Mouse (Mus musculus): ENCODE measurements at regions not wholly inside any gene's neighbourhood (a gene's known extent, or its start where the extent isn't known, plus 50 kb on each side); places are given as distances from the start of the nearest gene placed in this dataset.
"Not testable (repeated sequence)": the region's sequence is repeated elsewhere in the genome, so short reads cannot be mapped to it uniquely, and the experiment has no call there.

DNA sequence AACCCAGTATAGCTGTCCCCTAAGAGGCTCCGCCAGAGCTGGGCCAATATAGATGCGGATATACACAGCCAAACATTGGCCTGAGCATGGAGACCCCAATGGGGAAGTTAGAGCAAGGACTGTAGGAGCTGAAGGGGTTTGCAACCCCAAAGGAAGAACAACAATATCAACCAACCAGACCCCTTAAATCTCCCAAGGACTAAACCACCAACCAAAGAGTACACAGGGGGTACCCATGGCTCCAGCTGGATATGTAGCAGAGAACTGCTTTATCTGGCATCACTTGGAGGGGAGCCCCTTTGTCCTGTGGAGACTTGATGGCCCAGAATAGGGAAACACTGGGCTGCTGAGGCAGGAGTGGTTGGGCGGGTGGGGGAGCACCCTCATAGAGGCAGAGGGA lies 127.3 kb downstream of the Akr1d1 start:
- not testable (repeated sequence) for ATAC-seq; H3K27ac ChIP-seq (ENCODE audit: low read length); H3K9ac ChIP-seq (replicated peaks; ENCODE audit: low read depth, low read length); H3K27me3 ChIP-seq (replicated peaks; ENCODE audit: control insufficient read depth, insufficient read depth, low read length); H3K4me3 ChIP-seq (replicated peaks; ENCODE audit: low read length); H3K9me3 ChIP-seq (ENCODE audit: control insufficient read depth, low read length); H3K4me1 ChIP-seq (replicated peaks; ENCODE audit: control insufficient read depth, insufficient read depth, low read length); H3K4me2 ChIP-seq (ENCODE audit: low read length); H3K36me3 ChIP-seq (ENCODE audit: control insufficient read depth, insufficient read depth)
- 92% methylated on average over 3 of the region's 3 CpGs for WGBS

GRCm38 (mm10) chr6:37658021-37658650 lies 128.2 kb downstream of the Akr1d1 start:
- Histone ChIP-seq H3K27me3 (replicated peaks; ENCODE audit: control insufficient read depth, insufficient read depth, low read length) (no peaks in the 10 kb centered on the region), H3K4me1 (replicated peaks; ENCODE audit: control insufficient read depth, insufficient read depth, low read length) (peaks cover 5% of the 10 kb centered on the region), H3K4me3 (replicated peaks; ENCODE audit: low read length) (no peak overlapping the region), H3K36me3 (ENCODE audit: control insufficient read depth, insufficient read depth) (no peaks in the 10 kb centered on the region), H3K4me2 (ENCODE audit: low read length) (no peak overlapping the region), H3K9me3 (ENCODE audit: control insufficient read depth, low read length) (no peaks in the 10 kb centered on the region), H3K9ac (replicated peaks; ENCODE audit: low read depth, low read length) (no peak overlapping the region), H3K27ac (ENCODE audit: low read length) (no peak overlapping the region)
- peak; percentile 61 for ATAC-seq
- 23% methylated on average over 6 of the region's 6 CpGs for WGBS

DNA sequence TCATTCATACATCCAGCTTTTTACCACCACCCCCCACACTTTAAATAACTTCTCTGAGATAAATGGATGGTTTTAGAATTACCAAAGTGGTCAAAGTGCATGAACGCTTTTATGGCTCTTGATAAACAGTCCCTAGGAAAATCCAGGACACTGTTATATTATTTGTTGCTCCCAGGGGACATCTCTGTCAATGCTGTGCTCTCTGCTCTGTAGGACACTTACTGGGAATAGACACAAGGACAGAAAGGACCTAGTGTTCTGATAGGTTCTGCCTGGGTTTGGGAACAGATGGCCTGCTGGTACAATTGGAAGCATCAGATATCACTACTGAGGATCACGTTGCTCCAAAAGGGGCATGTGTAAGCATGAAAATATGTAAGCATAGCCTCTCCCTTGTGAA lies 132.8 kb downstream of the Akr1d1 start:
- H3K27ac ChIP-seq (ENCODE audit: low read length): no peak overlapping the region
- no peaks in the 10 kb centered on the region for H3K36me3 ChIP-seq (ENCODE audit: control insufficient read depth, insufficient read depth)
- no peak overlapping the region for H3K4me2 ChIP-seq (ENCODE audit: low read length)
- H3K9me3 ChIP-seq (ENCODE audit: control insufficient read depth, low read length): no peaks in the 10 kb centered on the region
- H3K4me1 ChIP-seq (replicated peaks; ENCODE audit: control insufficient read depth, insufficient read depth, low read length): peaks cover 5% of the 10 kb centered on the region
- H3K27me3 ChIP-seq (replicated peaks; ENCODE audit: control insufficient read depth, insufficient read depth, low read length): no peaks in the 10 kb centered on the region
- H3K9ac ChIP-seq (replicated peaks; ENCODE audit: low read depth, low read length): no peak overlapping the region
- no peak overlapping the region for H3K4me3 ChIP-seq (replicated peaks; ENCODE audit: low read length)
- WGBS: 77% methylated on average over 2 of the region's 2 CpGs
- ATAC-seq: no peak

- H3K4me1 ChIP-seq (replicated peaks; ENCODE audit: control insufficient read depth, insufficient read depth, low read length): no peaks in the 10 kb centered on the region
- no peak overlapping the region for H3K9ac ChIP-seq (replicated peaks; ENCODE audit: low read depth, low read length)
- no peak for ATAC-seq
- WGBS: 94% methylated on average over 5 of the region's 5 CpGs
- no peak overlapping the region for H3K4me2 ChIP-seq (ENCODE audit: low read length)
- H3K27me3 ChIP-seq (replicated peaks; ENCODE audit: control insufficient read depth, insufficient read depth, low read length): no peaks in the 10 kb centered on the region
- no peaks in the 10 kb centered on the region for H3K36me3 ChIP-seq (ENCODE audit: control insufficient read depth, insufficient read depth)
- no peaks in the 10 kb centered on the region for H3K9me3 ChIP-seq (ENCODE audit: control insufficient read depth, low read length)
- H3K4me3 ChIP-seq (replicated peaks; ENCODE audit: low read length): no peak overlapping the region
- no peak overlapping the region for H3K27ac ChIP-seq (ENCODE audit: low read length)
Measured at GRCm38 (mm10) chr6:37665576-37665975, 135.6 kb downstream of the Akr1d1 start.

DNA sequence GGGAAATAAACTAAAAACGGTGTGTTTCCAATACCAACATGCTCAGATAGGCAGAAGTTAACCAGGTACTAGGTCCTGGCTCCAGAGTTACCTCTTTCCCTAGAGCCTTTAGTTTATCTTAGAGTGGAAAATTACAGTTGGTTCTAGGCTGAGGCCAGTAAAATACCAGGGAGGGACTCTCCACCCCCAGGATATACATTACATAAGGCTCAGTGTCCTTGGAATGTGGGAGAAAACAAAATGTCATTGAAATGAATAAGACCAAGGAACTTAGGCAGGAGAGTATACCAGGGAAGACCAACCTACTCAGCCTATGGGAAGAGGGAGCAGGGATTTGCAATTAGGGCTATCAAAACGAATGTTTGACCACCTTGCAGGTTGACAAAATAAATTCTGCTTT lies 139.4 kb downstream of the Akr1d1 start:
- H3K36me3 ChIP-seq (ENCODE audit: control insufficient read depth, insufficient read depth): no peaks in the 10 kb centered on the region
- no peak overlapping the region for H3K9ac ChIP-seq (replicated peaks; ENCODE audit: low read depth, low read length)
- H3K27ac ChIP-seq (ENCODE audit: low read length): no peak overlapping the region
- no peaks in the 10 kb centered on the region for H3K4me1 ChIP-seq (replicated peaks; ENCODE audit: control insufficient read depth, insufficient read depth, low read length)
- no peak overlapping the region for H3K4me3 ChIP-seq (replicated peaks; ENCODE audit: low read length)
- 58% methylated on average over 2 of the region's 2 CpGs for WGBS
- H3K27me3 ChIP-seq (replicated peaks; ENCODE audit: control insufficient read depth, insufficient read depth, low read length): no peaks in the 10 kb centered on the region
- ATAC-seq: no peak
- H3K9me3 ChIP-seq (ENCODE audit: control insufficient read depth, low read length): no peaks in the 10 kb centered on the region
- H3K4me2 ChIP-seq (ENCODE audit: low read length): no peak overlapping the region

GRCm38 (mm10) chr6:37670701-37671100 lies 140.7 kb downstream of the Akr1d1 start:
- Histone ChIP-seq H3K27ac (ENCODE audit: low read length) (no peak overlapping the region), H3K4me3 (replicated peaks; ENCODE audit: low read length) (no peak overlapping the region), H3K4me2 (ENCODE audit: low read length) (no peak overlapping the region), H3K36me3 (ENCODE audit: control insufficient read depth, insufficient read depth) (no peaks in the 10 kb centered on the region), H3K9ac (replicated peaks; ENCODE audit: low read depth, low read length) (no peak overlapping the region), H3K27me3 (replicated peaks; ENCODE audit: control insufficient read depth, insufficient read depth, low read length) (no peaks in the 10 kb centered on the region), H3K9me3 (ENCODE audit: control insufficient read depth, low read length) (no peaks in the 10 kb centered on the region), H3K4me1 (replicated peaks; ENCODE audit: control insufficient read depth, insufficient read depth, low read length) (no peaks in the 10 kb centered on the region)
- 91% methylated on average over 3 of the region's 3 CpGs for WGBS
- no peak for ATAC-seq

DNA sequence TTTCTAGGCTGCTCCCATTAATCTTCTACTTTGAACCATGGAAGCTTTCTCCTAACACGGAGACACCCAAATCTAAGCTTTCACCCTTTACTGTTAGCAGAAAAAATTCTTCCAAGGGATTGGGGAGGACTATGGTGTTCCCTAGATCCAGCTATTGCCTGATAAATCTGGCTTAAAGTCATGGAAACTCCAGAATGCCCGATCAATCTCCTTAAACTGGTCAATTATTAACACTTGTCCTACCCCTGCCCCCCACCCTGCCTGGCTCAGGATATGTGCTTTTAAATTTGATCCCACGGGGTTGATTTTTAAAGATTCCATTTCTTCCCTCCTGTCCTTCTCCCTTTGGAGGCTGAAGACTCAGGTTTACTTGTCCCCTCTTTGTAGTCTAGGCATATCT lies 149.9 kb downstream of the Akr1d1 start:
- no peak overlapping the region for H3K27ac ChIP-seq (ENCODE audit: low read length)
- no peak overlapping the region for H3K4me3 ChIP-seq (replicated peaks; ENCODE audit: low read length)
- no peaks in the 10 kb centered on the region for H3K27me3 ChIP-seq (replicated peaks; ENCODE audit: control insufficient read depth, insufficient read depth, low read length)
- H3K36me3 ChIP-seq (ENCODE audit: control insufficient read depth, insufficient read depth): no peaks in the 10 kb centered on the region
- no peak overlapping the region for H3K9ac ChIP-seq (replicated peaks; ENCODE audit: low read depth, low read length)
- no peaks in the 10 kb centered on the region for H3K9me3 ChIP-seq (ENCODE audit: control insufficient read depth, low read length)
- no peak for ATAC-seq
- H3K4me1 ChIP-seq (replicated peaks; ENCODE audit: control insufficient read depth, insufficient read depth, low read length): no peaks in the 10 kb centered on the region
- H3K4me2 ChIP-seq (ENCODE audit: low read length): no peak overlapping the region
- WGBS: 85% methylated on average over 3 of the region's 3 CpGs

GRCm38 (mm10) chr6:37681331-37681730 lies 151.4 kb downstream of the Akr1d1 start:
- H3K36me3 ChIP-seq (ENCODE audit: control insufficient read depth, insufficient read depth); ATAC-seq; H3K9ac ChIP-seq (replicated peaks; ENCODE audit: low read depth, low read length); H3K9me3 ChIP-seq (ENCODE audit: control insufficient read depth, low read length); H3K27ac ChIP-seq (ENCODE audit: low read length); H3K4me2 ChIP-seq (ENCODE audit: low read length); H3K4me3 ChIP-seq (replicated peaks; ENCODE audit: low read length); H3K4me1 ChIP-seq (replicated peaks; ENCODE audit: control insufficient read depth, insufficient read depth, low read length); H3K27me3 ChIP-seq (replicated peaks; ENCODE audit: control insufficient read depth, insufficient read depth, low read length): not testable (repeated sequence)
- WGBS: 91% methylated on average over 2 of the region's 2 CpGs

GRCm38 (mm10) chr6:37686094-37686493 lies 156.1 kb downstream of the Akr1d1 start:
- WGBS: 93% methylated on average over 14 of the region's 14 CpGs
- Histone ChIP-seq H3K9ac (replicated peaks; ENCODE audit: low read depth, low read length) (no peak overlapping the region), H3K4me1 (replicated peaks; ENCODE audit: control insufficient read depth, insufficient read depth, low read length) (no peaks in the 10 kb centered on the region), H3K4me3 (replicated peaks; ENCODE audit: low read length) (no peak overlapping the region), H3K4me2 (ENCODE audit: low read length) (no peak overlapping the region), H3K9me3 (ENCODE audit: control insufficient read depth, low read length) (no peaks in the 10 kb centered on the region), H3K27ac (ENCODE audit: low read length) (no peak overlapping the region), H3K36me3 (ENCODE audit: control insufficient read depth, insufficient read depth) (no peaks in the 10 kb centered on the region), H3K27me3 (replicated peaks; ENCODE audit: control insufficient read depth, insufficient read depth, low read length) (no peaks in the 10 kb centered on the region)
- no peak for ATAC-seq
